ENCODE assay signal across 22 mouse cellular contexts in the genomic region with DNA sequence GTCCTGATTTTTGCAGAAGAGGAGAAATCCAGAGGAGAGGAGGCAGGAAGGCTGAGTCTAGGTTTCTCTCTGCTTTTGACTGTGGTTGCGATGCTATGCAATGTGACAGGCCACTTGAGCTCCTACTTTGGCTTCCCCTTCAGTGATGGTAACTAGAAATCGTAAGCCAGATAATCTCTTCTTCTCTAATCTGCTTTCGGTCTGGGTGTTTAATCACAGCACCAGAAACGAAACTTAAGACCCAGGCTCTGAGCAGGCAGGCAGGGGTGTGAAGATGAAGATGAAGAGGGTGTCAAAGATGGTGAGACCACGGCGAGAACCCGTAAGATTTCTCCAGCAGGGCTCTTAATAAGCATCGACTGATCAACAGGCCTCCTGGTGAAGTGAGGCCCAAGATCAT. TPM values are rescaled to one million over a fixed set of nuclear protein-coding genes. Genes with fewer than 3 reads are reported as not detected.
DNase-seq lines count a peak whose midpoint lies in the region; ATAC-seq and TF ChIP-seq lines count a peak whose summit lies in the region.
"Had no signal": no experiment of that assay in that cellular context is flagged by ENCODE, and none has a peak within 500 bp of the region (broad histone marks: within the 10 kb centered on the region; RNA-seq: fewer than 3 reads in every experiment).

No protein-coding gene starts in this region.

- peak overlapping the region; percentile 5; the same call in 1 of the 2 replicates for H3K27ac ChIP-seq in bone marrow, adult 2 months (ENCODE audit: control insufficient read depth, insufficient read depth, low read depth, low read length, poor library complexity)
- no peak overlapping the region for H3K27ac ChIP-seq in kidney, embryonic 16.5 days (ENCODE audit: low read length)
- H3K27ac ChIP-seq: forebrain, embryonic 10.5 days; forebrain, embryonic 13.5 days; heart, adult 2 months; heart, embryonic 10.5 days; heart, embryonic 13.5 days; hindbrain, embryonic 14.5 days; hindbrain, postnatal 0 days had no signal

- peaks cover 3% of the 10 kb centered on the region for H3K4me1 ChIP-seq in bone marrow, adult 2 months (ENCODE audit: control insufficient read depth, insufficient read depth, low read length)
- no peaks in the 10 kb centered on the region for H3K4me1 ChIP-seq in kidney, embryonic 16.5 days (ENCODE audit: insufficient read depth, low read length)
- H3K4me1 ChIP-seq: forebrain, embryonic 13.5 days; heart, embryonic 10.5 days; heart, embryonic 13.5 days had no signal

- H3K9me3 ChIP-seq in kidney, embryonic 16.5 days (ENCODE audit: low read length): no peaks in the 10 kb centered on the region
- H3K9me3 ChIP-seq: forebrain, embryonic 10.5 days; forebrain, embryonic 13.5 days; heart, embryonic 10.5 days; heart, embryonic 13.5 days had no signal

- no peak overlapping the region for H3K4me2 ChIP-seq in kidney, embryonic 16.5 days (replicated peaks; ENCODE audit: low read depth, low read length)
- H3K4me2 ChIP-seq: forebrain, embryonic 13.5 days; heart, embryonic 13.5 days; hindbrain, embryonic 14.5 days had no signal

- no peak for TF ChIP-seq CTCF in bone marrow, adult 2 months (IDR thresholded peaks at IDR 0.05; ENCODE audit: control insufficient read depth, insufficient read depth, low read length)

- no peak overlapping the region for H3K4me3 ChIP-seq in bone marrow, adult 2 months (replicated peaks; ENCODE audit: control insufficient read depth, low read depth, low read length)
- H3K4me3 ChIP-seq in kidney, embryonic 16.5 days (ENCODE audit: low read length): no peak overlapping the region
- H3K4me3 ChIP-seq: forebrain, embryonic 10.5 days; forebrain, embryonic 13.5 days; heart, adult 2 months; heart, embryonic 10.5 days; heart, embryonic 13.5 days had no signal

- no peak for ATAC-seq in kidney, embryonic 16.5 days (ENCODE audit: low FRiP score, low TSS enrichment)
- ATAC-seq: forebrain, embryonic 13.5 days; forebrain, embryonic 16.5 days; hindbrain, postnatal 0 days had no signal

- WGBS in bone marrow, adult 2 months: 73% methylated on average over 8 of the region's 8 CpGs
- WGBS in kidney, embryonic 16.5 days: 82% methylated on average over 8 of the region's 8 CpGs

- H3K27me3 ChIP-seq in splenic B cell, adult 2 months (ENCODE audit: control insufficient read depth, insufficient read depth, low read length, poor library complexity, severe bottlenecking): no peaks in the 10 kb centered on the region
- no peaks in the 10 kb centered on the region for H3K27me3 ChIP-seq in kidney, embryonic 16.5 days (ENCODE audit: insufficient read depth, low read length)
- H3K27me3 ChIP-seq: forebrain, embryonic 13.5 days; heart, embryonic 13.5 days had no signal

- DNase-seq in retina, adult 2 months (ENCODE audit: low read depth, low spot score): peak; percentile 47
- no peak for DNase-seq in retina, embryonic 14.5 days (ENCODE audit: low spot score)
- peak; percentile 56 for DNase-seq in retina, postnatal 1 day
- peak; percentile 60 for DNase-seq in splenic B cell, adult 2 months (ENCODE audit: low read depth, low spot score)
- no peak for DNase-seq in left cerebral cortex, postnatal 14 days (ENCODE audit: low spot score in 2 of 2)
- DNase-seq: cerebellum, adult 18-20 months; cerebellum, adult 9-10 months; cerebellum, postnatal 14 days; gastrocnemius, postnatal 10 days; gastrocnemius, postnatal 36 days; heart, postnatal 14 days; heart, postnatal 4 days had no signal

- TF ChIP-seq POLR2A in bone marrow, adult 2 months (IDR thresholded peaks at IDR 0.05; ENCODE audit: borderline replicate concordance, control insufficient read depth, low read depth, low read length): no peak

- intact Hi-C loops in left cerebral cortex, postnatal 14 days (cut with DNase I): no loop called here

- no peak overlapping the region for H3K9ac ChIP-seq in kidney, embryonic 16.5 days (replicated peaks; ENCODE audit: low read length)
- H3K9ac ChIP-seq: forebrain, embryonic 13.5 days; heart, embryonic 13.5 days; hindbrain, embryonic 14.5 days had no signal

- peaks cover 7% of the 10 kb centered on the region for H3K36me3 ChIP-seq in splenic B cell, adult 2 months (ENCODE audit: control insufficient read depth, insufficient read depth, low read length, poor library complexity, severe bottlenecking)
- H3K36me3 ChIP-seq in kidney, embryonic 16.5 days (ENCODE audit: insufficient read depth, low read length): no peaks in the 10 kb centered on the region
- H3K36me3 ChIP-seq: forebrain, embryonic 10.5 days; heart, embryonic 10.5 days; heart, embryonic 13.5 days had no signal

RNA-seq across cellular contexts. Expression of gene Pik3ap1, which starts 51.9 kb away (rescaled TPM):
- polyA plus RNA-seq in bone marrow, adult 2 months (2011; ENCODE audit: insufficient read depth, insufficient read length, low replicate concordance, missing spikeins): 10.0 and 19.2 TPM in 2 replicates
- 2.1 and 2.3 TPM in 2 replicates for polyA plus RNA-seq in kidney, embryonic 16.5 days (2015; fragmentation: Nextera tagmentation; extraction: Ambion mirVana)
- 1 to 10 TPM; 2.2 to 2.5 TPM for total RNA-seq in left cerebral cortex, postnatal 14 days (2021)

Comparison
In these comparisons a context has a peak if more than half of its experiments do, and no peak if none do; other contexts are left out.
1. DNase-seq: peak in retina, adult 2 months (single experiment), retina, postnatal 1 day (single experiment) and splenic B cell, adult 2 months (single experiment); none in retina, embryonic 14.5 days (single experiment) and left cerebral cortex, postnatal 14 days (0 of 2).